Mouse (Mus musculus) liver, embryonic 14.5 days (tissue): ENCODE measurements around the gene Hivep3. TPM values are rescaled to one million over a fixed set of nuclear protein-coding genes. Genes with fewer than 3 reads are reported as not detected.

ENCODE experiments used
- ATAC-seq: fragments of 200-750 bp; cut with Nextera tagmentation; 2 replicates; pipeline ENCODE4 v1.8.0; 2017; ENCODE audit warnings: moderate number of reproducible peaks, mild to moderate bottlenecking, moderate library complexity; ENCODE audit not compliant: insufficient read depth
- DNase-seq, 3 experiments: peaks; one replicate each; pipeline ENCODE4 v3.0.0-alpha.2; 2012 to 2013; ENCODE audit warnings: low read depth in 3 of 3, low spot score in 3 of 3
- H3K27ac ChIP-seq: fragments of 300-500 bp; sonication (generic); 2 replicates; pipeline ENCODE4 v1.5.1; 2014; ENCODE audit warnings: moderate library complexity, mild to moderate bottlenecking, control low read depth, inconsistent platforms
- H3K27me3 ChIP-seq: fragments of 300-500 bp; sonication (generic); 2 replicates; pipeline ENCODE4 v1.6.1; 2014; ENCODE audit warnings: mild to moderate bottlenecking, low read length, moderate library complexity; ENCODE audit not compliant: control insufficient read depth, insufficient read depth
- H3K36me3 ChIP-seq: fragments of 300-500 bp; sonication (generic); replicated peaks from 2 replicates; pipeline ENCODE4 v1.6.1; 2014; ENCODE audit warnings: low read depth; ENCODE audit not compliant: control insufficient read depth, insufficient read depth
- H3K4me1 ChIP-seq, 2 experiments: fragments of 200-500 bp in 1 of 2; fragments of 300-500 bp in 1 of 2; sonication (generic) in 1 of 2; replicated peaks; 2 replicates each; pipeline ENCODE4 v1.6.1; 2012 to 2014; ENCODE audit warnings: antibody characterized with exemption in 1 of 2, inconsistent platforms in 1 of 2, low read length in 1 of 2; ENCODE audit not compliant: control insufficient read depth in 2 of 2, insufficient read depth in 2 of 2
- H3K4me2 ChIP-seq: fragments of 300-500 bp; sonication (generic); 2 replicates; pipeline ENCODE4 v1.6.1; 2014; ENCODE audit warnings: low read depth, mild to moderate bottlenecking, control low read depth, moderate library complexity
- H3K4me3 ChIP-seq, 2 experiments: fragments of 200-500 bp in 1 of 2; fragments of 300-500 bp in 1 of 2; sonication (generic) in 1 of 2; 2 replicates each; pipeline ENCODE4 v1.5.1; 2012 to 2014; ENCODE audit warnings: low read depth in 2 of 2, low read length in 2 of 2, mild to moderate bottlenecking in 2 of 2, control low read depth in 1 of 2, inconsistent platforms in 1 of 2, moderate library complexity in 1 of 2; ENCODE audit not compliant: insufficient read depth in 1 of 2
- H3K9ac ChIP-seq: fragments of 300-500 bp; sonication (generic); replicated peaks from 2 replicates; pipeline ENCODE4 v1.6.1; 2014; ENCODE audit warnings: mild to moderate bottlenecking, control low read depth, moderate library complexity
- H3K9me3 ChIP-seq: fragments of 300-500 bp; sonication (generic); 2 replicates; pipeline ENCODE4 v1.6.1; 2016; ENCODE audit warnings: low read length, mixed read lengths; ENCODE audit not compliant: control insufficient read depth
- CTCF ChIP-seq: IDR thresholded peaks from 2 replicates; pipeline ENCODE4 v1.5.1; 2016; ENCODE audit warnings: antibody characterized with exemption, low read depth, control low read depth
- EP300 ChIP-seq: IDR thresholded peaks from 2 replicates; pipeline ENCODE4 v1.6.1; 2016; ENCODE audit warnings: antibody characterized with exemption, low read depth
- WGBS: fragments of 180-500 bp; shearing (Covaris S2); extraction: QIAGEN DNeasy Blood & Tissue Kit; methylation state at CpG from one replicate; pipeline ENCODE4 v1.1.7; 2014; ENCODE audit not compliant: insufficient replicate concordance; 5-methylcytosine and 5-hydroxymethylcytosine counted together
- polyA plus RNA-seq, 2 experiments: library from polyadenylated mRNA; depleted of rRNA in 1 of 2; stranded (reverse) in 1 of 2; unstranded in 1 of 2; fragments of >200 nt; fragmentation: Nextera tagmentation in 1 of 2; extraction: Ambion mirVana in 1 of 2; gene quantifications; 2 replicates each; pipeline versions ENCODE4 v1.2.1 to v1.2.3; 2012 to 2014

Hivep3 gene
- polyA plus RNA-seq, 2 experiments, result 1.9 to 2.7 TPM

- TF ChIP-seq EP300 (no peak), CTCF (no peak)
- Histone ChIP-seq H3K9me3 (no peaks in the 10 kb centered on the region), H3K9ac (no peak overlapping the region), H3K4me1 (no peaks in the 10 kb centered on the region), H3K27me3 (no peaks in the 10 kb centered on the region), H3K4me2 (no peak overlapping the region), H3K4me3 (no peak overlapping the region), H3K36me3 (no peaks in the 10 kb centered on the region), H3K27ac (no peak overlapping the region)
- DNase-seq, result no peak
- 40% methylated on average over 13 of the region's 13 CpGs for WGBS
- no peak for ATAC-seq
Observed at GRCm38 (mm10) chr4:119911071-119911904, 177.7 kb downstream of the Hivep3 start.

DNA sequence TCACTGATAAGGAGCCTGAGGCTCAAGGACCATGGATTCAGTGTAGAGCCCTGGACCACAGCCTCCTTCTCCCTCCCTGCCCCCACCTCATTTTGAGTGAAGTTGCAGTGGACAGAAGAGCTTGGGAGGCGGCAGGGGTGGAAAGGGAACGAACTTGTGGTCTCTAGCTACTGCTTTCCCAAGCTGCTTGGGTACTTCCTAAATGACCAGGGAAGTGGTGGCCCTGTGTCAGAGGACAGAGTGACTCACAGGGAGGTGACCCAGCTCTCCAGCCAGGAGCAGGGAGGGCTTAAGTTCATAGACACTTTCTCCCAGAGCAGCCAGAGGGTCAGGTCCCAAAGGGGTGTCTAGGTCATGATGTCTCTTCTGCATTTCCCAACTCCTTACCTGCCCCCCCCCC lies 178.6 kb downstream of the Hivep3 start:
- Histone ChIP-seq H3K4me1 (no peaks in the 10 kb centered on the region), H3K27me3 (no peaks in the 10 kb centered on the region), H3K27ac (no peak overlapping the region), H3K4me2 (no peak overlapping the region), H3K4me3 (no peak overlapping the region), H3K36me3 (no peaks in the 10 kb centered on the region), H3K9ac (no peak overlapping the region), H3K9me3 (no peaks in the 10 kb centered on the region)
- ATAC-seq, result no peak
- WGBS, result 25% methylated on average over 2 of the region's 2 CpGs
- TF ChIP-seq EP300 (no peak), CTCF (no peak)
- DNase-seq, result no peak

DNA sequence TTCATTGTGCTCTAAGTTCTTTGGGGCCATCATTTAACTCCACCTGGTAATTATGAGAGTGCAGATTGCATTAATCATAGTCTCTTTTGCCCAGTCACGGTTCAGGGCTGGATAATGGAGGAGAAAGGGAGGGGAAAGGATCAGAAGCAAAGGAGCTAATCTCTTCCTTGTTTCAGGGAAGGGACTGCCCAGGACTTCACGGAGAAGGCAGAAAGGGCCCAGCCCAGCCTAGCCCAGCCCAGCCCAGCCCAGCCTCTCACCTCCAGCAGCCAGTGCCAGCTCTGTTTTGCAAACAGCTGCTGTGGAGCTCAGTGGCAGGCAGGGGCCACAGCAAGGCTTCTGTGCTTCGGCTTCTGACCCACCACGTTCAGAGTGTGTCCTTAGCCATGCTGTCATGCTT lies 180.6 kb downstream of the Hivep3 start:
- DNase-seq (no peak), ATAC-seq (no peak)
- Histone ChIP-seq H3K4me3 (no peak overlapping the region), H3K4me2 (no peak overlapping the region), H3K27me3 (no peaks in the 10 kb centered on the region), H3K9ac (no peak overlapping the region), H3K27ac (no peak overlapping the region), H3K36me3 (no peaks in the 10 kb centered on the region), H3K4me1 (no peaks in the 10 kb centered on the region), H3K9me3 (no peaks in the 10 kb centered on the region)
- 38% methylated on average over 4 of the region's 4 CpGs for WGBS
- TF ChIP-seq EP300 (no peak), CTCF (no peak)

GRCm38 (mm10) chr4:119915069-119915468 lies 181.5 kb downstream of the Hivep3 start:
- no peaks in the 10 kb centered on the region for H3K27me3 ChIP-seq
- no peaks in the 10 kb centered on the region for H3K36me3 ChIP-seq
- no peaks in the 10 kb centered on the region for H3K9me3 ChIP-seq
- no peak overlapping the region for H3K27ac ChIP-seq
- H3K4me3 ChIP-seq, result no peak overlapping the region
- no peak for ATAC-seq
- no peak overlapping the region for H3K9ac ChIP-seq
- WGBS, result 62% methylated on average over 2 of the region's 2 CpGs
- H3K4me1 ChIP-seq, result no peaks in the 10 kb centered on the region
- no peak overlapping the region for H3K4me2 ChIP-seq
- TF ChIP-seq EP300 (no peak), CTCF (no peak)
- DNase-seq, result no peak

DNA sequence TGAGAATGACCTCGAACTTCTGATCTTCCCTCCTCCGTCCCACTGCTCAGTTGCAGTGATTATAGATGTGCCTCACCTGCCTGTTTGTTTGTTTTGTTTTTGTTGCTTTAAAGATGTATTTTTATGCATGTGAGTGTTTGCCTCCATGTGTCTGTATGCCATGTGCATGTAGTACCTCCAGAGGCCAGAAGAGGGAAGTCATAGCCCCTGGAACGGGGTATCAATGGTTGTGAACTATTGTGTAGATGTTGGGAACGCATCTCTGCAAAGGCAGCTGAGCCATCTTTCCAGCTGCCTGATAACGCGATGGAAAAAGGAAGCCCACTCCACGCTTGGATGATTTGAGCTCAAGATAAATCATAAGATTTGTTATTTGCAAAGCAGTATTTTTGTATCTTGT lies 183.9 kb downstream of the Hivep3 start:
- no peaks in the 10 kb centered on the region for H3K27me3 ChIP-seq
- H3K9me3 ChIP-seq, result no peaks in the 10 kb centered on the region
- H3K9ac ChIP-seq, result no peak overlapping the region
- DNase-seq (no peak), ATAC-seq (no peak)
- no peaks in the 10 kb centered on the region for H3K4me1 ChIP-seq
- TF ChIP-seq EP300 (no peak), CTCF (peak; percentile 60)
- H3K4me2 ChIP-seq, result no peak overlapping the region
- H3K27ac ChIP-seq, result no peak overlapping the region
- no peak overlapping the region for H3K4me3 ChIP-seq
- no peaks in the 10 kb centered on the region for H3K36me3 ChIP-seq
- WGBS, result 58% methylated on average over 7 of the region's 7 CpGs
